Mouse (Mus musculus) midbrain, embryonic 15.5 days (tissue): ENCODE results near the gene Lrmda. TPM values are rescaled to one million over a fixed set of nuclear protein-coding genes. Genes with fewer than 3 reads are reported as not detected.

ENCODE experiments used
- ATAC-seq: fragments of 200-750 bp; cut with Nextera tagmentation; replicated peaks from 2 replicates; pipeline ENCODE4 v1.8.0; 2017; ENCODE audit warnings: moderate TSS enrichment
- H3K27ac ChIP-seq: fragments of 300-500 bp; sonication (generic); 2 replicates; pipeline ENCODE4 v1.5.1; 2015; ENCODE audit warnings: mild to moderate bottlenecking, inconsistent platforms
- H3K27me3 ChIP-seq: fragments of 300-500 bp; sonication (generic); replicated peaks from 2 replicates; pipeline ENCODE4 v1.6.1; 2015; ENCODE audit warnings: inconsistent platforms
- H3K36me3 ChIP-seq: fragments of 300-500 bp; sonication (generic); replicated peaks from 2 replicates; pipeline ENCODE4 v1.6.1; 2015; ENCODE audit warnings: inconsistent platforms
- H3K4me1 ChIP-seq: fragments of 300-500 bp; sonication (generic); 2 replicates; pipeline ENCODE4 v1.6.1; 2015; ENCODE audit warnings: inconsistent platforms
- H3K4me2 ChIP-seq: fragments of 300-500 bp; sonication (generic); 2 replicates; pipeline ENCODE4 v1.6.1; 2015; ENCODE audit warnings: inconsistent platforms, mild to moderate bottlenecking, moderate library complexity
- H3K4me3 ChIP-seq: fragments of 300-500 bp; sonication (generic); 2 replicates; pipeline ENCODE4 v1.5.1; 2015; ENCODE audit warnings: mild to moderate bottlenecking, inconsistent platforms
- H3K9ac ChIP-seq: fragments of 300-500 bp; sonication (generic); 2 replicates; pipeline ENCODE4 v1.6.1; 2015; ENCODE audit warnings: mild to moderate bottlenecking, inconsistent platforms
- H3K9me3 ChIP-seq: fragments of 300-500 bp; sonication (generic); 2 replicates; pipeline ENCODE4 v1.6.1; 2016; ENCODE audit warnings: inconsistent platforms
- WGBS: fragments of 180-500 bp; shearing (Covaris S2); methylation state at CpG from one replicate; pipeline ENCODE4 v1.1.7; 2015; ENCODE audit warnings: mixed read lengths; 5-methylcytosine and 5-hydroxymethylcytosine counted together
- polyA plus RNA-seq: library from polyadenylated mRNA; unstranded; fragments of >200 nt; fragmentation: Nextera tagmentation; extraction: Ambion mirVana; gene quantifications from 2 replicates; pipeline ENCODE4 v1.2.1, GENCODE M21; 2015

The Lrmda gene
- polyA plus RNA-seq, 1 experiment from 2014 or later, result 0.31 TPM

DNA sequence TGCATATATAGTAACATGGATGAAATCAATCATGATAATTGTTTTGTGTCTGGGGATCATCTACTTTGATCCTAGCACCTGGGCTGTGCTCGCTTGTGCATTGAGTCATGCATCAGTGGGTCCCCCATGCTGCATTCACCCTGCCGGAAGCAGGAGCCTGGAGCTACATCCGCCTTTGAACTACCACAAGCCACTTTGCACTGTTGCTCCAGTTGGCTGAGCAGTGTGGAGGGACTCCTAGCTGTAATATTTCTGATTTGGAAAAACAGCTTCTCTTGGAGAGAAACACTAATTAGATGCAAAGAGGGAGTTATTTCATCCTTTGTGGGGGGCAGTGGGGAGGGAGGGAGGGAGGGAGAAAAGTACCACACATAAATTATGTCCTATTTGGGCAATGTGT, 220.8 kb downstream of the Lrmda start:
- H3K4me1 ChIP-seq, result peaks cover 6% of the 10 kb centered on the region
- no peak overlapping the region for H3K9ac ChIP-seq
- H3K4me3 ChIP-seq, result no peak overlapping the region
- H3K4me2 ChIP-seq, result no peak overlapping the region
- no peaks in the 10 kb centered on the region for H3K27me3 ChIP-seq
- H3K9me3 ChIP-seq, result no peaks in the 10 kb centered on the region
- no peaks in the 10 kb centered on the region for H3K36me3 ChIP-seq
- peak; percentile 66 for ATAC-seq
- no peak overlapping the region for H3K27ac ChIP-seq
- WGBS, result 19% methylated on average over 3 of the region's 3 CpGs

- Histone ChIP-seq H3K4me3 (no peak overlapping the region), H3K27ac (no peak overlapping the region), H3K9me3 (no peaks in the 10 kb centered on the region), H3K36me3 (no peaks in the 10 kb centered on the region), H3K9ac (no peak overlapping the region), H3K4me1 (peaks cover 13% of the 10 kb centered on the region), H3K27me3 (no peaks in the 10 kb centered on the region), H3K4me2 (no peak overlapping the region)
- no peak for ATAC-seq
- 75% methylated on average over 12 of the region's 12 CpGs for WGBS
Measured at GRCm38 (mm10) chr14:22255458-22255857, 235.9 kb downstream of the Lrmda start.

DNA sequence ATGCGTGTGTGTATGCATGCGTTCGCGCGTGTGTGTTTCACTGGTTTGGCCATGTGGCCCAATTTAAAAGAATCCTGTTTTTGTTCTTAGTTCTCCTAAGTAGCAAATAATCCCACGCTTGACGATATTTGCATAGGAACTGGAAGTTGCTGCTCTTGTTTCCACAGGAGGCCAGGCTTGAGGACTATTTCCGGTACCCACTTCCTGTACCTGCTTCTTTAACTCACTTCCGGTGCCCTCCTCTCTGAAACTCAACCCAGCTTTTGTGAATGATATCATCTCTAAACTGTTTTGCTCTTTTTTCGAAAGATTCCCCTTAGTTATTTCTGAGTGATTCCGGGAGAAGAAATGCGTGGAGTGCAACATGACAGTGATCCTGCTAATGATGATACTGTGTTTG, 236.8 kb downstream of the Lrmda start:
- 91% methylated on average over 12 of the region's 12 CpGs for WGBS
- Histone ChIP-seq H3K9ac (no peak overlapping the region), H3K4me3 (no peak overlapping the region), H3K4me1 (peaks cover 13% of the 10 kb centered on the region), H3K36me3 (no peaks in the 10 kb centered on the region), H3K4me2 (no peak overlapping the region), H3K9me3 (no peaks in the 10 kb centered on the region), H3K27ac (no peak overlapping the region), H3K27me3 (no peaks in the 10 kb centered on the region)
- no peak for ATAC-seq

DNA sequence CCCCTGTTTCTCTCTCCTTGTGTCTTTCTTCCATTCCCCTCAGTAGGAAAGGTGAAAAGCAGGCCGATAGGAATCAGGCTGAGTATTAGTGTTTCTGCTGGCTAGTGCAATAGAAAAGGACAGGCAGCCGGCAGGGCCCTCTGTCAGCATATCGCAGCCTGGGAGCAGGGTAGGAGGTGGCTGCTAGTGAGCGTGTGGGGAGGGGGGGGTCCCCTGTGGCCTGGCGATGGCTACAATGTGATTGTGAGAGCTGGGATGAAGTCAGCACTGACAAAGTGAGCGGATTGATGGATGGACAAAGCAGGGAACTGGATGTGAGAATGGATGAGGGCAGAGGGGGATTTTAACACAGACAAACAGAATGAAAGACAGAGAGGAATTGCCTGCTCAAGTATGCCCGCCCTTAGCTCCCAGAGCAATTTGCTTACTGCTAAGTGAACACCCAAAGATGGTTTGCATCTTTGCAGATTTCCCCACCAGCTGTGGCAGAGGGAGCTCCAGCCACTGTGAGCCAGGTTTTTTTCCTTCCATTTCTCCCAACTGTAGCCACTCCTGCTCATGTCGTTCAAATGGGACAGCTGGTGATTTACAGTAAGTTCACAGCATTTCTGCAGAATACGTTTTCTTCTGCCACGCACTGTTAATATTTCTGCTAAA, 240.0 kb downstream of the Lrmda start:
- H3K4me2 ChIP-seq, result peak overlapping the region; percentile 23
- H3K4me1 ChIP-seq, result peaks cover 13% of the 10 kb centered on the region
- no peak for ATAC-seq
- 0 out of 2 replicates have a peak overlapping the region, but pooled peaks have one; percentile 4 for H3K9ac ChIP-seq
- H3K27me3 ChIP-seq, result no peaks in the 10 kb centered on the region
- H3K27ac ChIP-seq, result peak overlapping the region; percentile 20; the same call in 1 of the 2 replicates
- 22% methylated on average over 10 of the region's 10 CpGs for WGBS
- H3K9me3 ChIP-seq, result no peaks in the 10 kb centered on the region
- no peak overlapping the region for H3K4me3 ChIP-seq
- no peaks in the 10 kb centered on the region for H3K36me3 ChIP-seq

DNA sequence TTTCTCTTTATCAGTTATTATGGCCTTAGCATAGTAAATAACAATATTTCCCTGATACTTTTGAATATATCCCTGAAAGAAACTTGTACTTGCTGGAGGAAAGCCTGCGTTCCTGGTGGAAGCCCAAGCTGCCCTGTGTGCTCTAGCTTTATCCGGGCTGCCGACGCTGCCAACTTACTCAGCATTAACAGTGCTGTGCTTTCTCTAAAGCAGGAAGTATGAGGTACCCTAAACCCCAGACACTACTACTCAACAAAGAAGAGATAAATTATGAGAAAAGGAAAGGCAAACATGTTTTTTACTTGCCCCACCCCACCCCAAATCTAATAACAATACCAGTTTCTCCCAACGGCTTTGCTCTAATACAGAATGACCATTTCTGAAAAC, 240.5 kb downstream of the Lrmda start:
- WGBS, result 49% methylated on average over 5 of the region's 5 CpGs
- Histone ChIP-seq H3K9ac (no peak overlapping the region), H3K4me1 (peaks cover 13% of the 10 kb centered on the region), H3K36me3 (no peaks in the 10 kb centered on the region), H3K4me2 (no peak overlapping the region), H3K9me3 (no peaks in the 10 kb centered on the region), H3K27ac (no peak overlapping the region), H3K27me3 (no peaks in the 10 kb centered on the region), H3K4me3 (no peak overlapping the region)
- no peak for ATAC-seq

GRCm38 (mm10) chr14:22265229-22265905, 245.9 kb downstream of the Lrmda start:
- no peaks in the 10 kb centered on the region for H3K27me3 ChIP-seq
- no peak overlapping the region for H3K27ac ChIP-seq
- no peaks in the 10 kb centered on the region for H3K4me1 ChIP-seq
- H3K4me2 ChIP-seq, result no peak overlapping the region
- H3K9me3 ChIP-seq, result no peaks in the 10 kb centered on the region
- WGBS, result 76% methylated on average over 4 of the region's 4 CpGs
- no peak overlapping the region for H3K4me3 ChIP-seq
- no peak overlapping the region for H3K9ac ChIP-seq
- ATAC-seq, result no peak
- H3K36me3 ChIP-seq, result no peaks in the 10 kb centered on the region

GRCm38 (mm10) chr14:22269812-22270211, 250.3 kb downstream of the Lrmda start:
- 86% methylated on average over 9 of the region's 9 CpGs for WGBS
- Histone ChIP-seq H3K27ac (no peak overlapping the region), H3K27me3 (no peaks in the 10 kb centered on the region), H3K36me3 (no peaks in the 10 kb centered on the region), H3K4me3 (no peak overlapping the region), H3K9me3 (no peaks in the 10 kb centered on the region), H3K4me1 (no peaks in the 10 kb centered on the region), H3K9ac (no peak overlapping the region), H3K4me2 (no peak overlapping the region)
- no peak for ATAC-seq

- Histone ChIP-seq H3K4me2 (no peak overlapping the region), H3K27ac (no peak overlapping the region), H3K9me3 (no peaks in the 10 kb centered on the region), H3K9ac (no peak overlapping the region), H3K27me3 (no peaks in the 10 kb centered on the region), H3K36me3 (no peaks in the 10 kb centered on the region), H3K4me1 (no peaks in the 10 kb centered on the region), H3K4me3 (no peak overlapping the region)
- no peak for ATAC-seq
- WGBS, result 97% methylated on average over 5 of the region's 5 CpGs
Measured at GRCm38 (mm10) chr14:22278053-22278452, 258.5 kb downstream of the Lrmda start.

- no peaks in the 10 kb centered on the region for H3K9me3 ChIP-seq
- H3K4me3 ChIP-seq, result no peak overlapping the region
- H3K27ac ChIP-seq, result no peak overlapping the region
- no peak overlapping the region for H3K4me2 ChIP-seq
- H3K4me1 ChIP-seq, result no peaks in the 10 kb centered on the region
- no peaks in the 10 kb centered on the region for H3K27me3 ChIP-seq
- WGBS, result 84% methylated on average over 4 of the region's 4 CpGs
- H3K9ac ChIP-seq, result no peak overlapping the region
- ATAC-seq, result no peak
- no peaks in the 10 kb centered on the region for H3K36me3 ChIP-seq
Measured at GRCm38 (mm10) chr14:22279591-22279990, 260.1 kb downstream of the Lrmda start.

- Histone ChIP-seq H3K9me3 (no peaks in the 10 kb centered on the region), H3K27ac (no peak overlapping the region), H3K4me2 (no peak overlapping the region), H3K4me3 (no peak overlapping the region), H3K4me1 (no peaks in the 10 kb centered on the region), H3K9ac (no peak overlapping the region), H3K27me3 (no peaks in the 10 kb centered on the region), H3K36me3 (no peaks in the 10 kb centered on the region)
- WGBS, result 71% methylated on average over 7 of the region's 7 CpGs
- no peak for ATAC-seq
Measured at GRCm38 (mm10) chr14:22281630-22282029, 262.1 kb downstream of the Lrmda start.

- no peaks in the 10 kb centered on the region for H3K36me3 ChIP-seq
- no peak overlapping the region for H3K9ac ChIP-seq
- no peak overlapping the region for H3K27ac ChIP-seq
- H3K9me3 ChIP-seq, result no peaks in the 10 kb centered on the region
- no peak overlapping the region for H3K4me3 ChIP-seq
- no peaks in the 10 kb centered on the region for H3K27me3 ChIP-seq
- no peaks in the 10 kb centered on the region for H3K4me1 ChIP-seq
- no peak overlapping the region for H3K4me2 ChIP-seq
- no peak for ATAC-seq
- WGBS, result 19% methylated on average over 6 of the region's 6 CpGs
Measured at GRCm38 (mm10) chr14:22282847-22283246, 263.3 kb downstream of the Lrmda start.

GRCm38 (mm10) chr14:22283722-22284121, 264.2 kb downstream of the Lrmda start:
- H3K27me3 ChIP-seq, result no peaks in the 10 kb centered on the region
- ATAC-seq, result no peak
- H3K36me3 ChIP-seq, result no peaks in the 10 kb centered on the region
- no peaks in the 10 kb centered on the region for H3K9me3 ChIP-seq
- H3K4me3 ChIP-seq, result no peak overlapping the region
- no peak overlapping the region for H3K27ac ChIP-seq
- H3K9ac ChIP-seq, result no peak overlapping the region
- H3K4me1 ChIP-seq, result 0 out of 2 replicates have a peak, but pooled peaks cover 4% of the 10 kb centered on the region
- H3K4me2 ChIP-seq, result no peak overlapping the region
- WGBS, result 85% methylated on average over 2 of the region's 2 CpGs
